Mouse (Mus musculus): ENCODE results near the gene Eif3k.

DNA sequence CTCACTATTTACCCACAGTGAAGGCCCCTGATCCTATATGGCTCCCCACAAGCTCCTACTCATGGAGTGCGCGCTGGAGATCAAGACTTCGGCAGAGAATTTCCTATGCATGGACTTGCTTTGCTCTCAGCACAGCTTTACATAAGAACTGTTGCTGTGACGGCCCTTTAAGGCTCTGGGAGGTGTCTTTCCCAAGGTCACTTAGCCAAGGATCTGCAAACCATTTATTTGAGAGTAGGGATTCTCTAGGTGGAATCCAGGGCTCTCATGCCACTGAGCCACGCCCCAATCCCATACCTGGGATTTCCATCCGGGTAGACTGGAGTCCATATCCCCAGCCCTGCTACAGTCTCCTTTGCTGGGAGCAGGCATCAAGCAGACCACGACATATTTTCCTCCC lies 35.6 kb upstream of the Eif3k start:
- TF ChIP-seq GATA1 (IDR thresholded peaks at IDR 0.05; ENCODE audit: low read length) (no peak), TAL1 (IDR thresholded peaks at IDR 0.05; ENCODE audit: low read length) (no peak)
